Mouse (Mus musculus): ENCODE measurements around the gene Map4k2.
"Not testable (repeated sequence)": the region's sequence is repeated elsewhere in the genome, so short reads cannot be mapped to it uniquely, and the experiment has no call there.

- not testable (repeated sequence) for TF ChIP-seq EP300 (optimal IDR thresholded peaks at IDR 0.05); CTCF (IDR thresholded peaks at IDR 0.05; ENCODE audit: low read depth)
Observed at GRCm38 (mm10) chr19:6311783-6312182, 29.2 kb upstream of the Map4k2 start.

Measured in stomach, postnatal 0 days (tissue).